Mouse (Mus musculus): ENCODE measurements around the gene Mark2.

Mark2 gene

GRCm38 (mm10) chr19:7267091-7267741, 74.4 kb downstream of the Mark2 start, which contains the start of gene Rcor2:
TSS of gene Rcor2 (plus strand) at chr19:7267325.
- in situ Hi-C loops (cut with MboI, MseI): no loop called here

DNA sequence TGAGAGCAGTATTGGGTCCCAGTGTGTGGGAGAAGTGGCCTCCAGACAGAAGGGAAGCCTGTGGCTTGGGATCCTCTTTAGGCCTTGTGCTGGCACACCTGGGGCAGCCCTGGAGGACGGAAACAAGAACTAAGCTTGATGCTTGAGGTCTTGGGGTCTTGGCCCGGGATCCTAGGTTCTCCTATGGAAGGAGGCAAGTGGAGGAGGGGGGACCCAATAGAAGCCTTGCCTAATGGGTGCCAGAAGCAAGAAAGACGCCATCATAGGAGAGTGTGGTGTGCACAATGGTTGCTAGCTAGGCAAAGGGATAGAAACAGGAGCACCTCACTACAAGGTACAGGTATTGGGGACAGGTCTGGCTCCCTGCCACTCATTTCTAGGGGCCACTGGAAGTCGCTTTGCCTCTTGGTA, 75.2 kb downstream of the Mark2 start:
- in situ Hi-C loops (cut with MboI, MseI): no loop called here

- in situ Hi-C loops (cut with MboI, MseI): no loop called here
These were observed 76.0 kb downstream of the Mark2 start for GRCm38 (mm10) chr19:7265478-7266191.

- in situ Hi-C loops (cut with MboI, MseI): no loop called here
These were observed 76.8 kb downstream of the Mark2 start for GRCm38 (mm10) chr19:7264766-7265331.

GRCm38 (mm10) chr19:7264088-7264765, 77.4 kb downstream of the Mark2 start:
- in situ Hi-C loops (cut with MboI, MseI): no loop called here

DNA sequence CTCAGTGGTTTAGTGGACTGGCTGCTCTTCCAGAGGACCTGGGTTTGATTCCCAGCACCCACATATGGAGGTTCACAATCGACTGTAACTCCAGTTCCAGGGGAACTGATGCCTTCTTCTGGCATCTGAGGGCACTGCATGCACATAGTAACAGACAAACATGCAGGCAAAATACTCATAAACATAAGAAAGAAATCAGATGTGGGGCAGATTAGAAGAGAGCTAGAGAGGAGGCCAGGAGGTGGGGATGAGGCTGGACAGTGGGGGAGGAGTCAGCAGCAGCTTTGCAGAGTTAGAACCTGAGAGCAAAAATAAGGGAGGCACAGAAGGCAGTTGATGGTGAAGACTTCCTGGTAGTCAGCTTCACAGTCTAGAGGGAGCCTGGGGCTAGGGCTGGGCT, 79.1 kb downstream of the Mark2 start:
- in situ Hi-C loops (cut with MboI, MseI): no loop called here

- in situ Hi-C loops (cut with MboI, MseI): no loop called here
These were observed 79.7 kb downstream of the Mark2 start for GRCm38 (mm10) chr19:7261964-7262363.

DNA sequence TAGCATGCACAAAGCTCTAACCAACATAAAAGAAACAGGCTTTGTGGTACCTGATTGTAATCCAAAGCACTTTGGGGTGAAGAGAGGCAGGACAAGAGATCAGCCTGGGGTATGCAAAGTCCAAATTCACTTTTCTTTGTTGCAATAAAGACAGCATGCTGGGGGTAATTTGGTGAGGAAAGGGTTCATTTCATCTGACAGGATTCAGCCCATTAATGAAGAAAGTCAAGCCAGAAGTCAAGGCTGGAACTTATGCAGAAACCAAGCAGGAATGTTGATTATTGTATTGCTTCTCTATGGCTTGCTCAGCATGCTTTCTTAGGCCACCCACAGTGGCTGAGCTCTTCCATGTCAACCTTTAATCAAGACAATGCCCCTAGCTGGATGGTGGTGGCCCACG, 80.2 kb downstream of the Mark2 start:
- in situ Hi-C loops (cut with MboI, MseI): no loop called here

GRCm38 (mm10) chr19:7257881-7258280, 83.8 kb downstream of the Mark2 start:
- in situ Hi-C loops (cut with MboI, MseI): loop anchor here (10.0 kb wide), 1 partner anchor 1277 kb away; no protein-coding TSS in a partner anchor

- in situ Hi-C loops (cut with MboI, MseI): no loop called here
These were observed 95.6 kb downstream of the Mark2 start for GRCm38 (mm10) chr19:7246021-7246420.

DNA sequence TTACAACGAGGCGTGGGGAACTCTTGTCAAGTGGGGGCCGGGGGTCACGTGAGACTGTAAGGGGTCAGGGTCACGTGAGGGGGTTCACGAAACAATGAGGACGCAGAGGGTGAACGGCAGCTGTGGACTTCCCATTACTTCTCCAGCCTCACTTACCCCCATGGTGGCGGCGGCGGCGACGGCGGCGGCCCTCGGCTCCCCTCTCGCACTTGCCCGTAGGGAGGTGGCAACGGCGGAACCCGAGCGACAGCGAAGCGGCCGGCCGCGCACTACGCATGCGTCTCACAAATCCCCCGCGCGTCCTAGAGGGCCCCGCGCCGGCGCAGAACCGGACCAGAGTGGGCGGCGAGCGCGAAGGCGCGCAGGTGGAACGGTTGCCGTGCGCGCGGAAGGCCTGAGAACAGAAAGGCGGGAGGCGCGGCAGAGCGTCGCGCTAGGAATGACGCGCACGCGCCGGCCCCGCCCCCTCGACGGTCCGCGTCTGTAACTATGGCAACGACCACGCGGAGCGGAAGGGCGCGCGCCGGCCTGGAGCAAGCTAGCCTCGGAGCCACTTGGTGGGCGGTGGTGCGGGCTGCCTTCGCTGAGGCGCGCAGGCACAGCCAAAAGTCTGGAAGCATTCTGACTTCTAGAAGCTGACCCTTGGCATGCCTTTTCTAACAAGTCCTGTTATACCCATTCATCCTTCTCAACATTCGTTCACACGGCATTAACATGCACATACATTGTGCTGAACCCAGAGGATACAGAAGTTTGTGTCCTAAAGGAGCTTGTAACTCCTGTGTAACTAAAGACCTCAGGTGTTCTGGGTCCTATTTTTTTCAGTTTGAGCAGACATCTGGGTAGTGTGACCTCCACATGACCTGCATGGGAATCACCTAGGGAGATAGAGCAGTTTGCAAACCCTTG, 100.6 kb downstream of the Mark2 start, which contains the start of gene Naa40:
TSS of gene Naa40 (minus strand) at position 402 of the 909 bp plus-strand sequence.
- in situ Hi-C loops (cut with MboI, MseI): no loop called here

GRCm38 (mm10) chr19:7240291-7240690, 101.4 kb downstream of the Mark2 start:
- in situ Hi-C loops (cut with MboI, MseI): no loop called here

- in situ Hi-C loops (cut with MboI, MseI): no loop called here
These were observed 102.1 kb downstream of the Mark2 start for GRCm38 (mm10) chr19:7239574-7239973.

GRCm38 (mm10) chr19:7236742-7237141, 104.9 kb downstream of the Mark2 start:
- in situ Hi-C loops (cut with MboI, MseI): no loop called here

GRCm38 (mm10) chr19:7236011-7236410, 105.6 kb downstream of the Mark2 start:
- in situ Hi-C loops (cut with MboI, MseI): no loop called here

GRCm38 (mm10) chr19:7235461-7235860, 106.2 kb downstream of the Mark2 start:
- in situ Hi-C loops (cut with MboI, MseI): no loop called here

- in situ Hi-C loops (cut with MboI, MseI): no loop called here
These were observed 107.0 kb downstream of the Mark2 start for GRCm38 (mm10) chr19:7234537-7235221.

GRCm38 (mm10) chr19:7226511-7226914, 115.1 kb downstream of the Mark2 start:
- in situ Hi-C loops (cut with MboI, MseI): loop anchor here (10.0 kb wide), 1 partner anchor 1688 kb away; no protein-coding TSS in a partner anchor

Data from T-helper 1 cell (primary cell).